Mouse (Mus musculus): ENCODE data around the gene Gm11037. TPM values are rescaled to one million over a fixed set of nuclear protein-coding genes. Genes with fewer than 3 reads are reported as not detected.
A peak's percentile ranks its signal among the peaks of the same experiment; 100 is the strongest.

Gene Gm11037
- polyA plus RNA-seq, 1 experiment from 2014 or later = not detected

- Histone ChIP-seq H3K4me3 (peak within 1 kb of the TSS; percentile 78), H3K9me3 (no peaks in the 10 kb centered on the region), H3K27ac (peak within 1 kb of the TSS; percentile 90), H3K36me3 (no peaks in the 10 kb centered on the region; the same call in 1 of the 2 replicates), H3K4me2 (replicated peaks) (peak within 1 kb of the TSS; percentile 91), H3K4me1 (peaks cover 30% of the 10 kb centered on the region), H3K9ac (peak within 1 kb of the TSS; percentile 77), H3K27me3 (no peaks in the 10 kb centered on the region)
- WGBS = under 1% methylated on average over 53 of the region's 54 CpGs
- ATAC-seq (ENCODE audit: insufficient number of reproducible peaks, insufficient read depth, low FRiP score, low TSS enrichment) = peak; percentile 91
These were observed 26.8 kb downstream of the Gm11037 start, which contains the start of gene 1700037H04Rik for GRCm38 (mm10) chr2:131159938-131160581. TSS of gene 1700037H04Rik (minus strand) at chr2:131160081.

GRCm38 (mm10) chr2:131160671-131161111, 27.4 kb downstream of the Gm11037 start:
- Histone ChIP-seq H3K36me3 (no peaks in the 10 kb centered on the region), H3K27ac (peak overlapping the region; percentile 90), H3K9me3 (no peaks in the 10 kb centered on the region), H3K4me3 (peak overlapping the region; percentile 78), H3K9ac (peak overlapping the region; percentile 73), H3K27me3 (no peaks in the 10 kb centered on the region), H3K4me2 (replicated peaks) (peak overlapping the region; percentile 91), H3K4me1 (peaks cover 30% of the 10 kb centered on the region)
- no peak for ATAC-seq (ENCODE audit: insufficient number of reproducible peaks, insufficient read depth, low FRiP score, low TSS enrichment)
- WGBS = under 1% methylated on average over 17 of the region's 17 CpGs

- no peak overlapping the region for H3K9ac ChIP-seq
- H3K4me1 ChIP-seq = peaks cover 11% of the 10 kb centered on the region
- no peak overlapping the region for H3K4me3 ChIP-seq
- 69% methylated on average over 7 of the region's 7 CpGs for WGBS
- no peak overlapping the region for H3K4me2 ChIP-seq (replicated peaks)
- H3K36me3 ChIP-seq = no peaks in the 10 kb centered on the region
- no peaks in the 10 kb centered on the region for H3K27me3 ChIP-seq
- H3K9me3 ChIP-seq = no peaks in the 10 kb centered on the region
- ATAC-seq (ENCODE audit: insufficient number of reproducible peaks, insufficient read depth, low FRiP score, low TSS enrichment) = no peak
- H3K27ac ChIP-seq = no peak overlapping the region
These were observed 30.6 kb downstream of the Gm11037 start for GRCm38 (mm10) chr2:131163924-131164323.

GRCm38 (mm10) chr2:131166172-131166571, 32.9 kb downstream of the Gm11037 start:
- Histone ChIP-seq H3K9me3 (no peaks in the 10 kb centered on the region), H3K4me3 (no peak overlapping the region), H3K4me2 (replicated peaks) (no peak overlapping the region), H3K27me3 (peaks cover 10% of the 10 kb centered on the region), H3K9ac (no peak overlapping the region), H3K36me3 (no peaks in the 10 kb centered on the region), H3K4me1 (peaks cover 17% of the 10 kb centered on the region), H3K27ac (no peak overlapping the region)
- no peak for ATAC-seq (ENCODE audit: insufficient number of reproducible peaks, insufficient read depth, low FRiP score, low TSS enrichment)
- 80% methylated on average over 2 of the region's 2 CpGs for WGBS

GRCm38 (mm10) chr2:131167984-131168383, 34.7 kb downstream of the Gm11037 start:
- no peaks in the 10 kb centered on the region for H3K9me3 ChIP-seq
- 79% methylated on average over 6 of the region's 6 CpGs for WGBS
- H3K27ac ChIP-seq = no peak overlapping the region
- H3K4me2 ChIP-seq (replicated peaks) = no peak overlapping the region
- no peaks in the 10 kb centered on the region for H3K36me3 ChIP-seq
- H3K9ac ChIP-seq = no peak overlapping the region
- no peak for ATAC-seq (ENCODE audit: insufficient number of reproducible peaks, insufficient read depth, low FRiP score, low TSS enrichment)
- no peak overlapping the region for H3K4me3 ChIP-seq
- H3K27me3 ChIP-seq = peaks cover 28% of the 10 kb centered on the region
- peaks cover 25% of the 10 kb centered on the region for H3K4me1 ChIP-seq

GRCm38 (mm10) chr2:131168914-131169313, 35.6 kb downstream of the Gm11037 start:
- ATAC-seq (ENCODE audit: insufficient number of reproducible peaks, insufficient read depth, low FRiP score, low TSS enrichment) = no peak
- no peak overlapping the region for H3K4me2 ChIP-seq (replicated peaks)
- no peaks in the 10 kb centered on the region for H3K36me3 ChIP-seq
- no peak overlapping the region for H3K9ac ChIP-seq
- peaks cover 37% of the 10 kb centered on the region for H3K27me3 ChIP-seq
- no peak overlapping the region for H3K27ac ChIP-seq
- H3K9me3 ChIP-seq = no peaks in the 10 kb centered on the region
- WGBS = 65% methylated on average over 1 of the region's 1 CpGs
- no peak overlapping the region for H3K4me3 ChIP-seq
- peaks cover 23% of the 10 kb centered on the region for H3K4me1 ChIP-seq

GRCm38 (mm10) chr2:131170936-131171335, 37.6 kb downstream of the Gm11037 start:
- Histone ChIP-seq H3K4me3 (peak overlapping the region; percentile 31), H3K9ac (peak overlapping the region; percentile 45; the same call in 1 of the 2 replicates), H3K9me3 (no peaks in the 10 kb centered on the region), H3K27me3 (peaks cover 40% of the 10 kb centered on the region), H3K4me2 (replicated peaks) (peak overlapping the region; percentile 57), H3K36me3 (no peaks in the 10 kb centered on the region), H3K27ac (no peak overlapping the region), H3K4me1 (peaks cover 31% of the 10 kb centered on the region)
- WGBS = 13% methylated on average over 9 of the region's 9 CpGs
- ATAC-seq (ENCODE audit: insufficient number of reproducible peaks, insufficient read depth, low FRiP score, low TSS enrichment) = no peak

- Histone ChIP-seq H3K4me3 (peak overlapping the region; percentile 31), H3K4me1 (peaks cover 33% of the 10 kb centered on the region), H3K9ac (peak overlapping the region; percentile 45), H3K4me2 (replicated peaks) (peak overlapping the region; percentile 57), H3K27ac (no peak overlapping the region), H3K36me3 (no peaks in the 10 kb centered on the region), H3K9me3 (no peaks in the 10 kb centered on the region), H3K27me3 (peaks cover 40% of the 10 kb centered on the region)
- ATAC-seq (ENCODE audit: insufficient number of reproducible peaks, insufficient read depth, low FRiP score, low TSS enrichment) = peak; percentile 22; the same call in 1 of the 2 replicates
- 4% methylated on average over 43 of the region's 43 CpGs for WGBS
These were observed 38.3 kb downstream of the Gm11037 start for GRCm38 (mm10) chr2:131171401-131172104.

- 45% methylated on average over 9 of the region's 9 CpGs for WGBS
- Histone ChIP-seq H3K36me3 (peaks cover 4% of the 10 kb centered on the region; the same call in 1 of the 2 replicates), H3K9me3 (no peaks in the 10 kb centered on the region), H3K4me2 (replicated peaks) (no peak overlapping the region), H3K4me1 (peaks cover 41% of the 10 kb centered on the region), H3K27ac (no peak overlapping the region), H3K4me3 (no peak overlapping the region), H3K9ac (no peak overlapping the region), H3K27me3 (peaks cover 40% of the 10 kb centered on the region)
- ATAC-seq (ENCODE audit: insufficient number of reproducible peaks, insufficient read depth, low FRiP score, low TSS enrichment) = no peak
These were observed 39.0 kb downstream of the Gm11037 start for GRCm38 (mm10) chr2:131172322-131172721.

GRCm38 (mm10) chr2:131174700-131175099, 41.4 kb downstream of the Gm11037 start:
- 4% methylated on average over 11 of the region's 11 CpGs for WGBS
- no peak for ATAC-seq (ENCODE audit: insufficient number of reproducible peaks, insufficient read depth, low FRiP score, low TSS enrichment)

GRCm38 (mm10) chr2:131175286-131175944, 42.1 kb downstream of the Gm11037 start:
- H3K27ac ChIP-seq = no peak overlapping the region
- no peak overlapping the region for H3K4me3 ChIP-seq
- no peak overlapping the region for H3K9ac ChIP-seq
- H3K4me2 ChIP-seq (replicated peaks) = no peak overlapping the region
- no peaks in the 10 kb centered on the region for H3K9me3 ChIP-seq
- H3K36me3 ChIP-seq = peaks cover 11% of the 10 kb centered on the region; the same call in 1 of the 2 replicates
- no peak for ATAC-seq (ENCODE audit: insufficient number of reproducible peaks, insufficient read depth, low FRiP score, low TSS enrichment)
- peaks cover 56% of the 10 kb centered on the region for H3K4me1 ChIP-seq
- peaks cover 38% of the 10 kb centered on the region for H3K27me3 ChIP-seq
- WGBS = 71% methylated on average over 3 of the region's 3 CpGs

More at GRCm38 (mm10) chr2:131174700-131175099, 41.4 kb downstream of the Gm11037 start:
- no peak overlapping the region for H3K27ac ChIP-seq
- peaks cover 11% of the 10 kb centered on the region; the same call in 1 of the 2 replicates for H3K36me3 ChIP-seq
- peaks cover 56% of the 10 kb centered on the region for H3K4me1 ChIP-seq
- H3K9me3 ChIP-seq = no peaks in the 10 kb centered on the region
- H3K4me2 ChIP-seq (replicated peaks) = peak overlapping the region; percentile 79
- no peak overlapping the region for H3K9ac ChIP-seq
- H3K4me3 ChIP-seq = peak overlapping the region; percentile 39
- H3K27me3 ChIP-seq = peaks cover 40% of the 10 kb centered on the region

Measured in embryonic facial prominence, embryonic 12.5 days (tissue).